Mouse (Mus musculus) thymus, postnatal 0 days (tissue): Measurements from ENCODE around the gene Slc27a1. TPM values are rescaled to one million over a fixed set of nuclear protein-coding genes. Genes with fewer than 3 reads are reported as not detected.
A peak's percentile ranks its signal among the peaks of the same experiment; 100 is the strongest.

Experiments
- DNase-seq: peaks from one replicate; pipeline ENCODE4 v3.0.0-alpha.2; 2015; ENCODE audit warnings: low spot score
- microRNA-seq: library from miRNA; unstranded; fragments of <30 nt; microRNA quantifications from one replicate; pipeline ENCODE4, GENCODE M21; 2016; ENCODE audit warnings: borderline number of aligned reads
- polyA plus RNA-seq: library from polyadenylated mRNA; unstranded; fragments of >200 nt; fragmentation: Nextera tagmentation; extraction: Ambion mirVana; gene quantifications from 2 replicates; pipeline ENCODE4 v1.2.1, GENCODE M21; 2015

Gene Slc27a1
- polyA plus RNA-seq, 1 experiment from 2014 or later: 33.8 TPM

DNA sequence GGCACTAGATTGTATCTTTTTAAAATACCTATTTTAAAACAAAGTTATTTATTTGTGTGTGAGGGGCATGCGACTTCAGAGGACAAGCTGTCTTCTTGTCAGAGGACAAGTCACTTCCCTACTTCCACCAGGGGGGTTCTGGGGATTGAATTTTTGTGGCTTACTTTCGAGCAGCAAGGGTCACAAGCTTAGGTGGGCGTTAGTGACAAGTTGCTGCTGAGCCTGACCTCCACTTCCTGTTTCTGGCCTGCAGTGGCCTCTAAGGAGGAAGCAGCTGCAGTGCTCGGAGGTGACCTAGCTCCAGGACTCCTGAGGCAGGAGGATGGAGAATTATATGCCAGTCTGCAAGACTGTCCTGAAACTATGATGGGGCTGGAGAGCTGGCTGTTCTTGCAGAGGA lies 44.7 kb downstream of the Slc27a1 start:
- DNase-seq: no peak

GRCm38 (mm10) chr8:71619786-71620185 lies 51.1 kb downstream of the Slc27a1 start:
- no peak for DNase-seq

GRCm38 (mm10) chr8:71625088-71625487 lies 56.4 kb downstream of the Slc27a1 start:
- no peak for DNase-seq

GRCm38 (mm10) chr8:71626753-71627152 lies 58.1 kb downstream of the Slc27a1 start:
- no peak for DNase-seq

GRCm38 (mm10) chr8:71627265-71628099 lies 58.8 kb downstream of the Slc27a1 start:
- no peak for DNase-seq

- no peak for DNase-seq
Measured at GRCm38 (mm10) chr8:71628396-71629095, 59.9 kb downstream of the Slc27a1 start.

DNA sequence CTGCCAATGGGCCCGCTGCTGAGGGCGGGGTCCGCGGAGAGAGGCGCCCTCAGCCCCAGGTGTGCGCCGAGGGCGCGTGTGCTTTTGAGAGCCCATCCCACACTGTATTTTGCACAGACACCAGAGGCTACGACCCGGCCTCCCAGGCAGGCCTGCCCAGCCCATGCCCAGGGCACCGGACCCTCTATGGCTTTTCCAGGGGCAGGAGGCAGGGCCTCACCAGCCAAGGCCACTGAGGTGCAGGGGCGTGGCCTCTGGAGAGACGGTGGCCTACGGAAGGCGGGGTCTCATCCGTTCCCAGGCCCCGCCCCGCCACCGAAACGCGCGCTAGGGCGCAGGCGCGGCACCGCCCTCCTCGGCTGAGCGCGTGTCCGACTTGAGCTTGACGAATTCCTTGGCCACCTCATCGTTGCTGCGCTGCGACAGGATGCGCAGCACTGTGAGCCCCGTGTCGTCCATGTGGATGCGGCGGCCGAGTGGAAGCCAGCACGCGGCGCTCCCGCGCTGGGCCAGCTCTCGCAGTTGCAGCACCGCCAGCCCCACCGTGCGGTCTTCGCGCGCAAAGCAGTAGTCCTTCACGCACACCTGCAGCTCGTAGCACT lies 60.5 kb downstream of the Slc27a1 start:
- peak; percentile 92 for DNase-seq

GRCm38 (mm10) chr8:71629781-71630212 lies 61.1 kb downstream of the Slc27a1 start:
- peak; percentile 46 for DNase-seq

DNA sequence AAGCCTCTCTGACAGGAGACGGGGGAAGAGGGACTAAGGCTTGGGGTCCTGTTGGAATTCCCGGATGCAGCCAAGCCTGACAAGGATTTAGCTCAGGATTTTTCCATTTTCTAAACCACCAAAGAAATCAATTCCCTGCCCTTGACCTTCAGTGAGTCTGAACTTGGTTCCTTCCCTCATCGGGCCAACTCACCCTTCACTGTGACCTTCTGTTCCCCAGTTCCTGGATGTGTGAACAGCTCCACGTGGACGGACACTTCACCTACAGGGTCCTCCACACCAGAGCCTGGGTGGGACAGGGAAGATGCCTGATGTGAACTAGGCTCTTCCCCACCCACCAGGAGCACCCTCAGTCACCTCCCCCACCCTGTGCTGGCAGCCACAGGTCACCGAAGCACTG lies 62.1 kb downstream of the Slc27a1 start:
- DNase-seq: no peak

DNA sequence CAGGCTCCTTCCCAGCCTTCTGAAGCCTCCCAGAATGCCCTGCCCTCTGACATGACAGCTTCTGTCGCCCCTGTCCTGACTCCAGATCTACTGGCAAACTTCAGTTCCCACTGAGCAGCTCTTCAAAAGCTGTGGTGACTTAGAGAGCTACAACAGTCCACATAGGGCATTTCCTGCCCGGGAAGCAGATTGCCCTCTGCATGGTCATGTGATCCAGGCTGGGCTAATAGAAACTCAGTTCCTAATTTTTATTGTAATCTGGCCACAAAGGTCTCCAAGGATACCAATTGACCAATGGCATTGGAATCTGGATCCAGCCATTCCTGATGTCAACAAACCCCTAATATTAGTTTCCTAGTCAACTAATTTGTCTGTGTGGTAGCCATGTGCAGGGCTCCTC lies 63.2 kb downstream of the Slc27a1 start:
- DNase-seq: no peak

GRCm38 (mm10) chr8:71633164-71633563 lies 64.5 kb downstream of the Slc27a1 start:
- peak; percentile 78 for DNase-seq

- peak; percentile 87 for DNase-seq
Measured at GRCm38 (mm10) chr8:71633981-71634667, 65.4 kb downstream of the Slc27a1 start.

Small RNAs within 50 kb of the gene (microRNA-seq; reads per million reads assigned to microRNA genes)
- not detected for gene Mir6769b

Other genes with a start within 250 kb of the Slc27a1 start
- 143 and 152 TPM in 2 replicates for gene Use1, start 202.0 kb upstream of the Slc27a1 start, polyA plus RNA-seq
- 17.4 and 19.2 TPM in 2 replicates for gene Ocel1, start 197.6 kb upstream of the Slc27a1 start, polyA plus RNA-seq
- 17.7 and 18.4 TPM in 2 replicates for gene Nr2f6, start 186.9 kb upstream of the Slc27a1 start, polyA plus RNA-seq
- 4.7 and 5.1 TPM in 2 replicates for gene Ushbp1, start 173.1 kb upstream of the Slc27a1 start, polyA plus RNA-seq
- gene Babam1, start 172.0 kb upstream of the Slc27a1 start, polyA plus RNA-seq: 83.2 and 87.4 TPM in 2 replicates
- 15.3 and 25.1 TPM in 2 replicates for gene Ankle1, start 162.9 kb upstream of the Slc27a1 start, polyA plus RNA-seq
- 190 and 219 TPM in 2 replicates for gene Abhd8, start 105.2 kb upstream of the Slc27a1 start, polyA plus RNA-seq
- gene Mrpl34, start 103.9 kb upstream of the Slc27a1 start, polyA plus RNA-seq: 221 TPM in 2 replicates
- gene Dda1, start 99.7 kb upstream of the Slc27a1 start, polyA plus RNA-seq: 154 and 157 TPM in 2 replicates
- 0.68 and 1.4 TPM in 2 replicates for gene Ano8, start 82.9 kb upstream of the Slc27a1 start, polyA plus RNA-seq
- 17.8 TPM in 2 replicates for gene Gtpbp3, start 80.8 kb upstream of the Slc27a1 start, polyA plus RNA-seq
- 27.5 and 31.6 TPM in 2 replicates for gene Plvap, start 57.1 kb upstream of the Slc27a1 start, polyA plus RNA-seq
- 0.08 and 0.15 TPM in 2 replicates for gene Ccdc194, start 43.2 kb upstream of the Slc27a1 start, polyA plus RNA-seq
- gene Bst2, start 31.4 kb upstream of the Slc27a1 start, polyA plus RNA-seq: 158 TPM in 2 replicates
- gene Mvb12a, start 26.0 kb upstream of the Slc27a1 start, polyA plus RNA-seq: 98.3 and 101 TPM in 2 replicates
- 13.0 and 13.1 TPM in 2 replicates for gene Tmem221, start 10.0 kb upstream of the Slc27a1 start, polyA plus RNA-seq
- 1.1 and 1.3 TPM in 2 replicates for gene Nxnl1, start 2.3 kb upstream of the Slc27a1 start, polyA plus RNA-seq
- gene Pgls, start 23.3 kb downstream of the Slc27a1 start, polyA plus RNA-seq: 340 and 346 TPM in 2 replicates
- 9.4 and 11.2 TPM in 2 replicates for gene Fam129c, start 28.8 kb downstream of the Slc27a1 start, polyA plus RNA-seq
- gene Colgalt1, start 42.1 kb downstream of the Slc27a1 start, polyA plus RNA-seq: 37.9 and 38.9 TPM in 2 replicates
- gene Unc13a, start 102.9 kb downstream of the Slc27a1 start, polyA plus RNA-seq: 0.58 and 0.68 TPM in 2 replicates
- 17.0 and 20.3 TPM in 2 replicates for gene Jak3, start 107.4 kb downstream of the Slc27a1 start, polyA plus RNA-seq
- gene Insl3, start 120.3 kb downstream of the Slc27a1 start, polyA plus RNA-seq: 3.7 and 6.7 TPM in 2 replicates
- 2.1 and 2.7 TPM in 2 replicates for gene B3gnt3, start 132.9 kb downstream of the Slc27a1 start, polyA plus RNA-seq
- 123 and 127 TPM in 2 replicates for gene Fcho1, start 156.8 kb downstream of the Slc27a1 start, polyA plus RNA-seq